Mouse (Mus musculus) neural tube, embryonic 13.5 days (tissue): Measurements from ENCODE around the gene Krt87. TPM values are rescaled to one million over a fixed set of nuclear protein-coding genes. Genes with fewer than 3 reads are reported as not detected.

Experiments used
- ATAC-seq: fragments of 200-750 bp; cut with Nextera tagmentation; 2 replicates; pipeline ENCODE4 v1.8.0; 2017; ENCODE audit warnings: low read depth, mild to moderate bottlenecking, moderate TSS enrichment, moderate library complexity
- H3K27ac ChIP-seq: fragments of 300-500 bp; sonication (generic); replicated peaks from 2 replicates; pipeline ENCODE4 v1.5.1; 2015; ENCODE audit warnings: moderate library complexity, mild to moderate bottlenecking, inconsistent platforms
- H3K27me3 ChIP-seq: fragments of 300-500 bp; sonication (generic); 2 replicates; pipeline ENCODE4 v1.6.1; 2015; ENCODE audit warnings: mild to moderate bottlenecking, inconsistent platforms
- H3K36me3 ChIP-seq: fragments of 300-500 bp; sonication (generic); 2 replicates; pipeline ENCODE4 v1.6.1; 2015; ENCODE audit warnings: mild to moderate bottlenecking, inconsistent platforms
- H3K4me1 ChIP-seq: fragments of 300-500 bp; sonication (generic); replicated peaks from 2 replicates; pipeline ENCODE4 v1.6.1; 2015; ENCODE audit warnings: inconsistent platforms
- H3K4me2 ChIP-seq: fragments of 300-500 bp; sonication (generic); 2 replicates; pipeline ENCODE4 v1.6.1; 2015; ENCODE audit warnings: inconsistent platforms, mild to moderate bottlenecking, moderate library complexity
- H3K4me3 ChIP-seq: fragments of 300-500 bp; sonication (generic); 2 replicates; pipeline ENCODE4 v1.5.1; 2015; ENCODE audit warnings: mild to moderate bottlenecking, inconsistent platforms
- H3K9ac ChIP-seq: fragments of 300-500 bp; sonication (generic); 2 replicates; pipeline ENCODE4 v1.6.1; 2015; ENCODE audit warnings: moderate library complexity, mild to moderate bottlenecking, inconsistent platforms
- H3K9me3 ChIP-seq: fragments of 300-500 bp; sonication (generic); 2 replicates; pipeline ENCODE4 v1.6.1; 2016; ENCODE audit warnings: inconsistent platforms
- WGBS: fragments of 180-500 bp; shearing (Covaris S2); methylation state at CpG from one replicate; pipeline ENCODE4 v1.1.7; 2015; 5-methylcytosine and 5-hydroxymethylcytosine counted together
- polyA plus RNA-seq: library from polyadenylated mRNA; unstranded; fragments of >200 nt; fragmentation: Nextera tagmentation; extraction: Ambion mirVana; gene quantifications from 2 replicates; pipeline ENCODE4 v1.2.1, GENCODE M21; 2015

The Krt87 gene
- polyA plus RNA-seq, 1 experiment from 2014 or later: 0.31 TPM

DNA sequence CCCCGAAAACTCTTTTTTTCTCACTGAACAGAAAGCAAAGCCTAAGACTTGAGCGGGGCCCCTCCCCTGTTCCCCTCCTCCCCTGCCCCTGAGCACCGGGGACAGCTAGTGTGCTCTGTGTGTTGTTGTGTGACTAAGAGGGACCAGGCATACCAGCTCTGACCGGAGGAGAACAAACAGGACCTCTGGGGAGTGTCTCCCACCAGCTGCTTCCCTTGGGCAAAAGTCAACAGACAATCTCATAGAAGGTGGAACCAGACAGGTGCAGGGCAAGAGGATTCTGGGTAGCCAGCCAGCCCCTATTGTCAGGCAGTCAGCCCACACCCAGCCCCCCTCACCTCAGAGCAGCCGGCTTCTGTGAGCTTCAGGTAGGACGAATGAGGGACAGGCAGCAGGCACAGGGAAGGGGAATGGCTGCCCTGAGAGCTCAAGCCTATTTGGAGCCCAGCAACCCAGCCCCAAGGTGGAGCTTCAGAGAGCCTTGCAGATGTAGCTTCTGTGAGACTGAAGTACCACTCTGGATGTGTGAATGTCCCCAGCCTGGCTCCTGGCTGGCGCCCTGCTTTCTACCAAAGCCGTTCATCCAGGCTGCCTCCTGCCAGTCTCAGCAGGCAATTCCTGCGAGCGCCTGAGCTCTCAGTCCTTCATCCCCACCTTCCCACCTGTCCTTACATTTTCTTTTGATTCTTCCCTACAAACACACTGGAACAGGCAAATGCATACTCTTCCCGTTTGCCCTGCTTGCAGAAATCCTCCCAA lies 23.6 kb downstream of the Krt87 start:
- no peak overlapping the region for H3K4me3 ChIP-seq
- H3K27ac ChIP-seq: no peak overlapping the region
- no peak overlapping the region for H3K9ac ChIP-seq
- ATAC-seq: no peak
- no peaks in the 10 kb centered on the region for H3K4me1 ChIP-seq
- no peaks in the 10 kb centered on the region for H3K9me3 ChIP-seq
- peaks cover 35% of the 10 kb centered on the region for H3K27me3 ChIP-seq
- H3K36me3 ChIP-seq: no peaks in the 10 kb centered on the region
- 48% methylated on average over 11 of the region's 11 CpGs for WGBS
- H3K4me2 ChIP-seq: no peak overlapping the region

DNA sequence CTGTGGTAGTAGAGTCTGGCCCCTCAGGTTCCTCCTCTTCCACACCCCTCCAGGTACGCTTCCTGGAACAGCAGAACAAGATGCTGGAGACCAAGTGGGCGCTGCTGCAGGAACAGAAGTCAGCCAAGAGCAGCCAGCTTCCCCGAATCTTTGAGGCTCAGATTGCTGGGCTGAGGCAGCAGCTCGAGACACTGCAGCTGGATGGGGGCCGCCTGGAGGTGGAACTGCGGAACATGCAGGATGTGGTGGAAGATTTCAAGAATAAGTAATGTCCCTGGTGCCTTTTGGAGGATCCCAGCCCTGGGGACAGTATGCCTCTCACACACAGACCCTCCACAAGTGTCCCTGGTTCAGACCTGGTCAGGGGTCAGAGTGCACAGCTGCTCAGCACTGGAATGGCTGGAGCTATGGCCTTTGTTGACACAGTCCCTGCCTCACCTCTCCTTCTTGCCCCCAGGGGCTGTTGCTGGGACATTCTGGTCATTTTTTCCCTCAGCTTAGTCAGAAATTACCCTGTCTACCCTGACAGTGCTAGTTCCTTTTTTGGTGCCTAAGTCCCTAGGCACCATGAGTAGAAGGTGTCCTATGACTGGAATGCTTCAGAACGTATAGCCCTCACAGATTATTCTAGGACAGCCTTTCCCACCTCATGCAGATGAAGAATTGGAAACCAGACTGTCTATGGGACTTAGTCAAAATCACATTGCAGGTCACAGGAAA lies 24.5 kb downstream of the Krt87 start:
- Histone ChIP-seq H3K4me1 (no peaks in the 10 kb centered on the region), H3K27me3 (peaks cover 35% of the 10 kb centered on the region), H3K4me2 (no peak overlapping the region), H3K9me3 (no peaks in the 10 kb centered on the region), H3K4me3 (no peak overlapping the region), H3K9ac (no peak overlapping the region), H3K27ac (no peak overlapping the region), H3K36me3 (no peaks in the 10 kb centered on the region)
- WGBS: 58% methylated on average over 7 of the region's 7 CpGs
- ATAC-seq: no peak

DNA sequence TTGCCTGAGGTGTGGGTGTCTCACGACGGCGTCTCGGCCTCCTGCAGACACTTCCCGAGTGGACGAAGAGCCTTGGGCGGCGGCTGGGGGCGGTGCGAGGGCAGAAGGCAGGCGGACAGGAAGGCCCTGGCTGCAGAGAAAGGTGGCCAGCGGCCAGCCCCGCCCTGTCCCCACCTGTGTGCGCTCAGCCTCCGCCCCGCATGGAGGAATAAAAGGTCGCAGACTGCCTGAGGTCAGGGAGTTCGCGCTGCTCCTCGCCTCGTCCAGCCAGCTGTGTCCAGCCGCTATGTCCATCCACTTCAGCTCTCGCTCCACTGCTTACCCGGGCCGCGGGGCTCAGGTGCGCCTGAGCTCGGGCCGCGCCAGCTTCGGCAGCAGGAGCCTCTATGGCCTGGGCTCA lies 26.4 kb downstream of the Krt87 start:
- no peak overlapping the region for H3K9ac ChIP-seq
- H3K36me3 ChIP-seq: no peaks in the 10 kb centered on the region
- WGBS: 28% methylated on average over 31 of the region's 31 CpGs
- no peak overlapping the region for H3K27ac ChIP-seq
- no peak for ATAC-seq
- H3K9me3 ChIP-seq: no peaks in the 10 kb centered on the region
- H3K4me3 ChIP-seq: no peak overlapping the region
- peaks cover 35% of the 10 kb centered on the region for H3K27me3 ChIP-seq
- H3K4me1 ChIP-seq: no peaks in the 10 kb centered on the region
- no peak overlapping the region for H3K4me2 ChIP-seq

- ATAC-seq: no peak
- Histone ChIP-seq H3K4me2 (no peak within 1 kb of the TSS), H3K4me3 (no peak within 1 kb of the TSS), H3K36me3 (no peaks in the 10 kb centered on the region), H3K4me1 (no peaks in the 10 kb centered on the region), H3K9me3 (no peaks in the 10 kb centered on the region), H3K27me3 (peaks cover 35% of the 10 kb centered on the region), H3K27ac (no peak within 1 kb of the TSS), H3K9ac (no peak within 1 kb of the TSS)
- 52% methylated on average over 2 of the region's 2 CpGs for WGBS
Measured at GRCm38 (mm10) chr15:101410775-101411174, 27.8 kb downstream of the Krt87 start, which contains the start of gene Krt7. Krt7 (plus strand) TSS chr15:101411043.

- Histone ChIP-seq H3K4me2 (no peak overlapping the region), H3K9ac (no peak overlapping the region), H3K4me3 (no peak overlapping the region), H3K27me3 (no peaks in the 10 kb centered on the region), H3K4me1 (no peaks in the 10 kb centered on the region), H3K9me3 (no peaks in the 10 kb centered on the region), H3K36me3 (no peaks in the 10 kb centered on the region), H3K27ac (no peak overlapping the region)
- no peak for ATAC-seq
- WGBS: 86% methylated on average over 8 of the region's 8 CpGs
Measured at GRCm38 (mm10) chr15:101398269-101398668, 40.3 kb downstream of the Krt87 start.

GRCm38 (mm10) chr15:101397683-101398082 lies 40.9 kb downstream of the Krt87 start:
- Histone ChIP-seq H3K9me3 (no peaks in the 10 kb centered on the region), H3K36me3 (no peaks in the 10 kb centered on the region), H3K4me1 (no peaks in the 10 kb centered on the region), H3K9ac (no peak overlapping the region), H3K4me3 (no peak overlapping the region), H3K27ac (no peak overlapping the region), H3K4me2 (no peak overlapping the region), H3K27me3 (no peaks in the 10 kb centered on the region)
- 97% methylated on average over 2 of the region's 2 CpGs for WGBS
- ATAC-seq: no peak

DNA sequence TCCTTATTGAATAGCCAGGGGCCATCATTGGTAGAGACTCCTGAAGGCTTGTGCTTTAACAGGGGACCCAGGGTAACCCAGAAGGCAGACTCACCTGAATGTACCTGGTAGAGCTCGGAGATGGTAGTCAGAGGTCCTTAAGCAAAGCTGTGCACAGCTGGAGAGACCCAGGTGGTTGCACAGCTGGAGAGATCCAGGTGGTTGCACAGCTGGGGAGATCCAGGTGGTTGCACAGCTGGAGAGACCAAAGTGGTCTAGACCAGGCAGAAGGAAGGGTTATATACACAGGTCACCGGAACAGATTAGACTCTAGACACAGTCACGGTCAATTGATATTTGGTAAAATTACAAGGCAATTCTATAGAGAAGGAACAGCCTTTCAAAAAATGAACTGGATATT lies 41.7 kb downstream of the Krt87 start:
- no peaks in the 10 kb centered on the region for H3K27me3 ChIP-seq
- no peaks in the 10 kb centered on the region for H3K9me3 ChIP-seq
- H3K4me1 ChIP-seq: no peaks in the 10 kb centered on the region
- H3K4me2 ChIP-seq: no peak overlapping the region
- 77% methylated on average over 3 of the region's 3 CpGs for WGBS
- H3K4me3 ChIP-seq: no peak overlapping the region
- H3K36me3 ChIP-seq: no peaks in the 10 kb centered on the region
- no peak for ATAC-seq
- H3K27ac ChIP-seq: no peak overlapping the region
- H3K9ac ChIP-seq: no peak overlapping the region

GRCm38 (mm10) chr15:101396466-101396865 lies 42.1 kb downstream of the Krt87 start:
- Histone ChIP-seq H3K27ac (no peak overlapping the region), H3K4me2 (no peak overlapping the region), H3K27me3 (no peaks in the 10 kb centered on the region), H3K9ac (no peak overlapping the region), H3K4me3 (no peak overlapping the region), H3K9me3 (no peaks in the 10 kb centered on the region), H3K4me1 (no peaks in the 10 kb centered on the region), H3K36me3 (no peaks in the 10 kb centered on the region)
- WGBS: 42% methylated on average over 7 of the region's 7 CpGs
- no peak for ATAC-seq

GRCm38 (mm10) chr15:101394908-101395307 lies 43.7 kb downstream of the Krt87 start:
- Histone ChIP-seq H3K4me2 (no peak overlapping the region), H3K4me1 (no peaks in the 10 kb centered on the region), H3K27me3 (no peaks in the 10 kb centered on the region), H3K27ac (no peak overlapping the region), H3K4me3 (no peak overlapping the region), H3K9ac (no peak overlapping the region), H3K9me3 (no peaks in the 10 kb centered on the region), H3K36me3 (no peaks in the 10 kb centered on the region)
- WGBS: 64% methylated on average over 7 of the region's 7 CpGs
- no peak for ATAC-seq

DNA sequence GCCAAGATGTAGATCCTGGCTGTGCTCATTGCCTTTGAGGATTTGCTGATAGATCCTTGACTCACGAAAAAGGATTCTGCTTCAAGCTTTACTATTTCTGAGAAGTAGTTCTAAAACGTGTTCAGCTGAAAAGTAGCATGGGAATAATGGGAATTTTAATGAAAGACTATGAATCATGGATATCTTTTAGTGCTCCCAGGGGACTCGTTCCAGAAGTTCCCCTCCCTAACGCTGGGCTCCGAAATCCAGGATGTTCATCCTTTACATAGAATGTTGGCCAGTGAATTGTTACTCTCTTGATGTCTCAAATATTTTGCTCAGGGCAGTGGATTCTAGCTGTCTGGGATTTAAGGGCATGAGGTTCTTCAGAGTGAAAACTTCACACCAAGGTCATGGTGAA lies 46.4 kb downstream of the Krt87 start:
- Histone ChIP-seq H3K4me3 (no peak overlapping the region), H3K27ac (no peak overlapping the region), H3K9ac (no peak overlapping the region), H3K9me3 (no peaks in the 10 kb centered on the region), H3K4me2 (no peak overlapping the region), H3K36me3 (no peaks in the 10 kb centered on the region), H3K4me1 (no peaks in the 10 kb centered on the region), H3K27me3 (no peaks in the 10 kb centered on the region)
- ATAC-seq: no peak
- 71% methylated on average over 5 of the region's 5 CpGs for WGBS

DNA sequence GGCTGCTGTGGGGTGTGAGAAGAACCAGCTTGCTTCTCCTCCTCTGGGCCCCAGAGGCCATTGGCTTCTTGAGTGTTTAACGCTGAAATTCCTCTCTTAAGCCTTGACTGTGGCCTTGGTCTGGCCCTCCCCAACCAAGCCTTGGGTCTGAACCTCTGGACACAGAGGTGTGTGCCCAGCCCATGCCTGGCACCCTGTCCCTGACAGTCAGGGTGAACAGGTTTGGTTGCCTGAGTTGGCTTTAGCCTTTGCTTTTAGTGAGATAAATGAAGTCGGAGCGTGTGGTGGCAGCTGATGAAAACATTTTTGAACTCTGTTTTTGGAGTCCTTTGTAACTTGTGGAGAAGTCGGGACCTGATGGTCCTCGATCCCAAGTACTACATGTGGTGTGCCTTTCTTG lies 48.4 kb downstream of the Krt87 start:
- no peaks in the 10 kb centered on the region for H3K4me1 ChIP-seq
- no peaks in the 10 kb centered on the region for H3K9me3 ChIP-seq
- H3K4me3 ChIP-seq: no peak overlapping the region
- H3K27me3 ChIP-seq: no peaks in the 10 kb centered on the region
- 91% methylated on average over 5 of the region's 5 CpGs for WGBS
- H3K27ac ChIP-seq: no peak overlapping the region
- no peaks in the 10 kb centered on the region for H3K36me3 ChIP-seq
- H3K9ac ChIP-seq: no peak overlapping the region
- no peak overlapping the region for H3K4me2 ChIP-seq
- no peak for ATAC-seq

GRCm38 (mm10) chr15:101388034-101388541 lies 50.5 kb downstream of the Krt87 start:
- H3K27me3 ChIP-seq: no peaks in the 10 kb centered on the region
- no peak overlapping the region for H3K4me3 ChIP-seq
- H3K9me3 ChIP-seq: no peaks in the 10 kb centered on the region
- no peak overlapping the region for H3K4me2 ChIP-seq
- 59% methylated on average over 5 of the region's 5 CpGs for WGBS
- no peaks in the 10 kb centered on the region for H3K36me3 ChIP-seq
- ATAC-seq: no peak
- H3K9ac ChIP-seq: no peak overlapping the region
- no peaks in the 10 kb centered on the region for H3K4me1 ChIP-seq
- no peak overlapping the region for H3K27ac ChIP-seq
